Mouse (Mus musculus) forebrain, embryonic 13.5 days (tissue): ENCODE measurements around the gene Gm11549. TPM values are rescaled to one million over a fixed set of nuclear protein-coding genes. Genes with fewer than 3 reads are reported as not detected.

Experiments used
- ATAC-seq: fragments of 200-750 bp; cut with Nextera tagmentation; 2 replicates; pipeline ENCODE4 v1.8.0; 2017
- H3K27ac ChIP-seq: fragments of 300-500 bp; sonication (generic); 2 replicates; pipeline ENCODE4 v1.5.1; 2015; ENCODE audit warnings: inconsistent platforms, mild to moderate bottlenecking, moderate library complexity
- H3K27me3 ChIP-seq: fragments of 300-500 bp; sonication (generic); 2 replicates; pipeline ENCODE4 v1.6.1; 2015; ENCODE audit warnings: mild to moderate bottlenecking, inconsistent platforms
- H3K36me3 ChIP-seq: fragments of 300-500 bp; sonication (generic); 2 replicates; pipeline ENCODE4 v1.6.1; 2015; ENCODE audit warnings: mild to moderate bottlenecking, inconsistent platforms; ENCODE audit not compliant: poor library complexity, severe bottlenecking
- H3K4me1 ChIP-seq: fragments of 300-500 bp; sonication (generic); 2 replicates; pipeline ENCODE4 v1.6.1; 2015; ENCODE audit warnings: inconsistent platforms
- H3K4me2 ChIP-seq: fragments of 300-500 bp; sonication (generic); 2 replicates; pipeline ENCODE4 v1.6.1; 2015; ENCODE audit warnings: inconsistent platforms, mild to moderate bottlenecking, moderate library complexity
- H3K4me3 ChIP-seq: fragments of 300-500 bp; sonication (generic); 2 replicates; pipeline ENCODE4 v1.5.1; 2015; ENCODE audit warnings: mild to moderate bottlenecking, inconsistent platforms
- H3K9ac ChIP-seq: fragments of 300-500 bp; sonication (generic); 2 replicates; pipeline ENCODE4 v1.6.1; 2015; ENCODE audit warnings: mild to moderate bottlenecking, inconsistent platforms
- H3K9me3 ChIP-seq: fragments of 300-500 bp; sonication (generic); replicated peaks from 2 replicates; pipeline ENCODE4 v1.6.1; 2016; ENCODE audit warnings: inconsistent platforms
- WGBS: fragments of 180-500 bp; shearing (Covaris S2); methylation state at CpG from one replicate; pipeline ENCODE4 v1.1.7; 2015; 5-methylcytosine and 5-hydroxymethylcytosine counted together
- polyA plus RNA-seq: library from polyadenylated mRNA; unstranded; fragments of >200 nt; fragmentation: Nextera tagmentation; extraction: Ambion mirVana; gene quantifications from 2 replicates; pipeline ENCODE4 v1.2.1, GENCODE M21; 2015

Gene Gm11549
- polyA plus RNA-seq, 1 experiment from 2014 or later: 0.57 TPM

- Histone ChIP-seq H3K27ac (no peak overlapping the region), H3K9me3 (no peaks in the 10 kb centered on the region), H3K4me3 (no peak overlapping the region), H3K4me2 (no peak overlapping the region), H3K27me3 (peaks cover 4% of the 10 kb centered on the region; the same call in 1 of the 2 replicates), H3K9ac (no peak overlapping the region), H3K36me3 (no peaks in the 10 kb centered on the region), H3K4me1 (peaks cover 5% of the 10 kb centered on the region)
- ATAC-seq: no peak
- WGBS: 88% methylated on average over 9 of the region's 9 CpGs
Observed at GRCm38 (mm10) chr3:36492716-36493391, 28.8 kb downstream of the Gm11549 start.

DNA sequence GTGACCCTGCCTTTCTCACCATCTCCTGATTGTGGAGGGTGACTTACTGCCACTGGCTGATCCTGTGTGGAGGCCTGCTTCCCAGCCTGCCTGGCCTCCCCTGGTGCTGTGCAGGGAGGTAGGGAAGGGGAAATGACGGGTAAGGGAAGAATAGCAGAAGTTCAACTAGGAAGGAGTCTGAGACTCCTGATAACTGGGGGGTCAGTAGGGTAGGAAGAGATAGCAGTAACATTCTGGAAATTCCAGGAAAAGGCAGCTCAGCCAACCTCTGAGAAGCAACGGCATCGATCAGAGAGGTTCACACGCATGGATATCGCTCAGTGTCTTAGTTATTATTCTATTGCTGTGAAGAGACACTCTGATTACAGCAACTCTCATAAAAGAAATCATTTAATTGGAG lies 30.1 kb downstream of the Gm11549 start:
- H3K4me1 ChIP-seq: peaks cover 3% of the 10 kb centered on the region
- H3K9me3 ChIP-seq: no peaks in the 10 kb centered on the region
- H3K4me3 ChIP-seq: no peak overlapping the region
- no peak overlapping the region for H3K9ac ChIP-seq
- WGBS: 94% methylated on average over 5 of the region's 5 CpGs
- H3K27ac ChIP-seq: no peak overlapping the region
- H3K36me3 ChIP-seq: no peaks in the 10 kb centered on the region
- H3K4me2 ChIP-seq: no peak overlapping the region
- peaks cover 4% of the 10 kb centered on the region; the same call in 1 of the 2 replicates for H3K27me3 ChIP-seq
- no peak for ATAC-seq

GRCm38 (mm10) chr3:36489590-36489910 lies 32.1 kb downstream of the Gm11549 start:
- Histone ChIP-seq H3K9me3 (no peaks in the 10 kb centered on the region), H3K4me3 (no peak overlapping the region), H3K27ac (no peak overlapping the region), H3K36me3 (no peaks in the 10 kb centered on the region), H3K4me2 (no peak overlapping the region), H3K9ac (no peak overlapping the region), H3K4me1 (peaks cover 3% of the 10 kb centered on the region), H3K27me3 (no peaks in the 10 kb centered on the region)
- 96% methylated on average over 1 of the region's 1 CpGs for WGBS
- no peak for ATAC-seq

GRCm38 (mm10) chr3:36488899-36489589 lies 32.6 kb downstream of the Gm11549 start:
- WGBS: 85% methylated on average over 6 of the region's 6 CpGs

GRCm38 (mm10) chr3:36488367-36488766 lies 33.2 kb downstream of the Gm11549 start:
- Histone ChIP-seq H3K4me1 (no peaks in the 10 kb centered on the region), H3K36me3 (no peaks in the 10 kb centered on the region), H3K4me2 (no peak overlapping the region), H3K27me3 (no peaks in the 10 kb centered on the region), H3K9ac (no peak overlapping the region), H3K9me3 (no peaks in the 10 kb centered on the region), H3K27ac (no peak overlapping the region), H3K4me3 (no peak overlapping the region)
- WGBS: 77% methylated on average over 1 of the region's 1 CpGs
- ATAC-seq: no peak

More at GRCm38 (mm10) chr3:36488899-36489589, 32.6 kb downstream of the Gm11549 start:
- Histone ChIP-seq H3K4me1 (peaks cover 3% of the 10 kb centered on the region), H3K4me3 (no peak overlapping the region), H3K27me3 (no peaks in the 10 kb centered on the region), H3K9me3 (no peaks in the 10 kb centered on the region), H3K27ac (no peak overlapping the region), H3K36me3 (no peaks in the 10 kb centered on the region), H3K9ac (no peak overlapping the region), H3K4me2 (no peak overlapping the region)
- ATAC-seq: no peak

DNA sequence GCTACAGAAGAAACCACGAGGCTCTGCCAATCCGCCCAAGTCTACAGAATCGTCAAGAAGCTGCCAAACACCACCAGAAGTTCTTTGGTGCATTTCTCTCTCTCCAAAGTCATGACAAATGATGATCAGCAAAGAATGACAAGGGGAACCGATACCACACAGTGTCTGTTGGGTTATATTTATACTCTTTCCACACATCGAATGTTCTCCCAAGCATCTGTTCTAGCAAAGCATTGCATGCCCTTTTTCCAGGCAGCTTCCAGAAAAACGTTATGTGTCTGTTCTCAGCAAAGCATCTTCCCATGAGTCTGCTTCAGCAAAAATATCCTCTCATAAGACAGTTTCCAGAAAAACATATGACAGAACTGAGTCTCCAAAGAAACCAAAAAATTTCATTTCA lies 34.7 kb downstream of the Gm11549 start:
- WGBS: 90% methylated on average over 6 of the region's 6 CpGs
- Histone ChIP-seq H3K9ac (no peak overlapping the region), H3K4me3 (no peak overlapping the region), H3K27ac (no peak overlapping the region), H3K27me3 (no peaks in the 10 kb centered on the region), H3K4me1 (peaks cover 9% of the 10 kb centered on the region), H3K4me2 (no peak overlapping the region), H3K36me3 (no peaks in the 10 kb centered on the region), H3K9me3 (no peaks in the 10 kb centered on the region)
- ATAC-seq: no peak

DNA sequence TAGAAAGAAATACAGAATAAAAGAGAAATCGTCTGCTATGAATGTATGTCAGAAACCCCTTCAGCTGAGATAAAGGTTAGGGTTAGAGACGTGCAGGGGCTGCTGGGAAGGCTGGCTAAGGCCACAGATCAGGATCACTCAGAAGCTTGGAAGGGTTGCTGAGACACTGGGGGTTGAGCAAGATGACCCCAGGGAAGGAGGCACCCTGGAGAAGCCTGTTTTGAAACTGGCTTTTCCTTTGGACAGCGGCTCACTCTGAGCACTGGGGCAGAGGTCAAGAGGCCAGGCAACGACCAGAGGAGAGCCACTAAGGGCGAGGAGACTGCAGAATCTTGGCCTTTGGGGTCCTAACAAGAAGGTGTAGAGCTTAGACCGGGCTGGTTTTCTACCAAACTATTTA lies 35.4 kb downstream of the Gm11549 start:
- WGBS: 56% methylated on average over 6 of the region's 6 CpGs
- Histone ChIP-seq H3K4me1 (peaks cover 14% of the 10 kb centered on the region), H3K9ac (no peak overlapping the region), H3K4me3 (no peak overlapping the region), H3K36me3 (no peaks in the 10 kb centered on the region), H3K4me2 (no peak overlapping the region), H3K27me3 (no peaks in the 10 kb centered on the region), H3K9me3 (no peaks in the 10 kb centered on the region), H3K27ac (no peak overlapping the region)
- ATAC-seq: no peak

- peaks cover 15% of the 10 kb centered on the region for H3K4me1 ChIP-seq
- H3K27ac ChIP-seq: no peak overlapping the region
- no peak for ATAC-seq
Observed at GRCm38 (mm10) chr3:36484292-36484691, 37.3 kb downstream of the Gm11549 start.

DNA sequence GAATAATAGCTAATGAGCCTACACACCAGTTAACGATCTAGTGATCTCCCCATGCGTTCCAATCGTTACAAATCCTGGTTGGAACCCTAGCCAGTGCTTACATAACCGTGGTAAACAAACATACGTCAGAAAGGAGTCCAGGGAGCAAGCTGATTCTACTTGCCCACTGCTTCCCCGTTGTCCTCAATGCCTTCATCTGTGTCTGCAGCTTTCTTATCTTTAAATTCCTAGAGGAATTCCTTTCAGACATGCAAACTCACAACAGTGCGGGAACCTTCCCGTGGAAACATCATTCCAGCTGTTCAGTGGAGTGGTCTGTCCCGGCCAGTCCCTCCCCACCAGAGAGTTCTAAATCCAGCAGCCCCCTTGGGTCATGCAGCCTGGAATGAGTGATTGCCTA lies 38.7 kb downstream of the Gm11549 start:
- Histone ChIP-seq H3K27me3 (no peaks in the 10 kb centered on the region), H3K4me3 (no peak overlapping the region), H3K9me3 (no peaks in the 10 kb centered on the region), H3K36me3 (no peaks in the 10 kb centered on the region), H3K4me2 (no peak overlapping the region), H3K4me1 (peaks cover 22% of the 10 kb centered on the region), H3K9ac (no peak overlapping the region), H3K27ac (no peak overlapping the region)
- no peak for ATAC-seq
- 24% methylated on average over 9 of the region's 9 CpGs for WGBS

More at GRCm38 (mm10) chr3:36484292-36484691, 37.3 kb downstream of the Gm11549 start:
- Histone ChIP-seq H3K9ac (no peak overlapping the region), H3K4me3 (no peak overlapping the region), H3K36me3 (no peaks in the 10 kb centered on the region), H3K27me3 (no peaks in the 10 kb centered on the region), H3K4me2 (no peak overlapping the region), H3K9me3 (no peaks in the 10 kb centered on the region)
- WGBS: 91% methylated on average over 4 of the region's 4 CpGs

GRCm38 (mm10) chr3:36481776-36482193 lies 39.8 kb downstream of the Gm11549 start:
- 5% methylated on average over 11 of the region's 11 CpGs for WGBS

DNA sequence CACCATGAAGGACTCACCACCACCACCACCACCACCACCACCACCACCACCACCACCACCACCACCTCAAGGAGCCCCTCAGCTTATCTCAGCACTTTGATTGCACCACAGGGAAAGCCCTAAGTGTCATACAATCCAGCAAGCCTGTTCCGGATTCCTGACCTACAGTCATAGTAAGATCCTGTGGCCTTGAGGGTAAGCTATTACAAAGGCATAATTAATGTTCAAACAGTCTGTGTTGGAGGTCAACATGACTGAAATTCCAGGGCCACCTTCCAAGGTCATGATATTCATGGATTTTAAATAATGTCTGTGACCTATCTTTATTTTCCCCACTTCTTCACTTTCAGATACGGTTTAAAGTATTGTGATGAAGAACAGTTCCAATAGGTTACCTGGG lies 41.1 kb downstream of the Gm11549 start:
- H3K9ac ChIP-seq: no peak overlapping the region
- no peak for ATAC-seq
- peaks cover 26% of the 10 kb centered on the region for H3K4me1 ChIP-seq
- H3K27ac ChIP-seq: peak overlapping the region; percentile 35; the same call in 1 of the 2 replicates
- no peaks in the 10 kb centered on the region for H3K27me3 ChIP-seq
- no peak overlapping the region for H3K4me2 ChIP-seq
- no peaks in the 10 kb centered on the region for H3K9me3 ChIP-seq
- 55% methylated on average over 2 of the region's 2 CpGs for WGBS
- H3K4me3 ChIP-seq: no peak overlapping the region
- no peaks in the 10 kb centered on the region for H3K36me3 ChIP-seq

More at GRCm38 (mm10) chr3:36481776-36482193, 39.8 kb downstream of the Gm11549 start:
- H3K27ac ChIP-seq: peak overlapping the region; percentile 86
- no peaks in the 10 kb centered on the region for H3K9me3 ChIP-seq
- peak overlapping the region; percentile 27 for H3K4me2 ChIP-seq
- no peak overlapping the region for H3K4me3 ChIP-seq
- H3K27me3 ChIP-seq: no peaks in the 10 kb centered on the region
- ATAC-seq: peak; percentile 78
- no peaks in the 10 kb centered on the region for H3K36me3 ChIP-seq
- H3K4me1 ChIP-seq: peaks cover 22% of the 10 kb centered on the region
- H3K9ac ChIP-seq: peak overlapping the region; percentile 37

DNA sequence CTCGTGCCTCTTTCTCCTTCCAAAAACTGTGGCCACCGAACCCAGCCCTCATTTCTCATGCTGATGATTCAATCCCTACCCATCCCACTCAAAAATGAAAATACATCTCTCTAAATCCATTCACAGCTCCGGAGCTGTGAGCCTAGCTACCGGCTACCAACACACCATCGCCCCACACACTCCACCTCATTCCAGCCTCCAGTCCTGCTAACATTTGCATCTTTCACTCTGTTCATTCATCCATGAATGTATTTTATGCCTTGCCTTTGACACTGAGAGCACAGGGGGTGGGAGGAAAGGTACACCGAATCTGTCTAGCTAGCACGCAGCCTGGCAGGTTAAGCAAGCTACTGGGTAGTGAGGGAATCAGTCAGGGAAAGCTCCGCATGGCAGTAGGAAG lies 42.8 kb downstream of the Gm11549 start:
- Histone ChIP-seq H3K27me3 (0 out of 2 replicates have a peak, but pooled peaks cover 2% of the 10 kb centered on the region), H3K9ac (no peak overlapping the region), H3K4me3 (no peak overlapping the region), H3K9me3 (no peaks in the 10 kb centered on the region), H3K27ac (no peak overlapping the region), H3K36me3 (no peaks in the 10 kb centered on the region), H3K4me1 (peaks cover 30% of the 10 kb centered on the region), H3K4me2 (no peak overlapping the region)
- no peak for ATAC-seq
- 42% methylated on average over 8 of the region's 8 CpGs for WGBS
